Mouse (Mus musculus) T-helper 1 cell (primary cell): ENCODE results near the gene Bhmt.

ENCODE experiments used
- in situ Hi-C: fragments of 300-600 bp; cut with MboI, MseI; formaldehyde crosslinking; loops from one replicate; pipeline ENCODE4 v1.15.1; 2025; ENCODE audit warnings: high pct_unique_total_duplicates

Bhmt gene

GRCm38 (mm10) chr13:93637282-93638245 is at the start of gene Bhmt:
Gene Bhmt (minus strand): TSS chr13:93637961.
- in situ Hi-C loops = no loop called here

- in situ Hi-C loops = no loop called here
Measured at GRCm38 (mm10) chr13:93687321-93687720, 49.6 kb upstream of the Bhmt start.

GRCm38 (mm10) chr13:93685226-93685625 is 47.5 kb upstream of the Bhmt start:
- in situ Hi-C loops = no loop called here

GRCm38 (mm10) chr13:93683336-93683735 is 45.6 kb upstream of the Bhmt start:
- in situ Hi-C loops = no loop called here

- in situ Hi-C loops = no loop called here
Measured at GRCm38 (mm10) chr13:93676864-93677263, 39.1 kb upstream of the Bhmt start.

DNA sequence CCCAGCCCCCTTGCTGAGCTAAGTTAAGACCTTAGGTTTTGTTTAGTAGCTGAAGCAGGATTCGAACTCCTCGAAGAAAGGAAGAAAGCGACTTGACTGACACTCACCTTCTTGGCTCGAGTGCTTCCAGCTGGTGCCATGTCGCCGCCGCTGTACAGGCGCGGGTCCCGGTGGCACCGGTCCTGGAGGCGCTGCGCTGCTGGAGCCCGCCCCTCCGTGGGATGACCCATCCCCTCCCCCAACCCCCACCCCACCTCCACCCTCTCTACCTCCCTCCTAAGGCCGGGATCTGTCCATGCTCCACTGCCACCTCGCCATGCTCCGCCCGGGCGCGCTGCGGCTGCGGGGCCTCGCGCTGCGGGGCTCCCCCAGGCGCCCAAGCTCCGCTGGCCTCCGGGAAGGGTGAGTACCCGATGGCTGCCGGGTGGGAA is 36.4 kb upstream of the Bhmt start, which contains the start of the genes Bhmt2 and Dmgdh:
Gene Bhmt2, minus strand, starts transcription at position 172 of the 431 bp plus-strand sequence.
Gene Dmgdh, plus strand, starts transcription at position 303 of the 431 bp plus-strand sequence.
- in situ Hi-C loops = no loop called here

GRCm38 (mm10) chr13:93673296-93673695 is 35.5 kb upstream of the Bhmt start:
- in situ Hi-C loops = no loop called here

DNA sequence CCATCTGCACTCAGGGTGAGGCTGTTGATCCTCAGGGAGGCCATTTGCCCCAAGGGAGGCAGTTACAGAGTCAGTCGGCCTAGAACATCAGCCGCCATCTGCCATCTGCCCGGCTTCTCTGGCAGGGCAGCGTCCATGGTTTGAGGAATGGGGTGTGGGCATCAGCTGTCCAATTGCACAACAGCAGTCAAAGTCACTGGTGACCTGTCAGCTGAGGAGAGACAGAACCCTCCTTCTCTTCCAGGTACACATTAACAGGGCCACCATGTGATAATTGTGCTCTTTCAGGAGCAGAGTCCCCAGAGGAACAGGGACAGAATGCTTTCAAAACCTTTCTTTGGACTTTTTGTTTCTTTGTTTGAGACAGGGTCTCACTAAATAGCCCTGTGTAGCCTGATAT is 34.6 kb upstream of the Bhmt start:
- in situ Hi-C loops = no loop called here

DNA sequence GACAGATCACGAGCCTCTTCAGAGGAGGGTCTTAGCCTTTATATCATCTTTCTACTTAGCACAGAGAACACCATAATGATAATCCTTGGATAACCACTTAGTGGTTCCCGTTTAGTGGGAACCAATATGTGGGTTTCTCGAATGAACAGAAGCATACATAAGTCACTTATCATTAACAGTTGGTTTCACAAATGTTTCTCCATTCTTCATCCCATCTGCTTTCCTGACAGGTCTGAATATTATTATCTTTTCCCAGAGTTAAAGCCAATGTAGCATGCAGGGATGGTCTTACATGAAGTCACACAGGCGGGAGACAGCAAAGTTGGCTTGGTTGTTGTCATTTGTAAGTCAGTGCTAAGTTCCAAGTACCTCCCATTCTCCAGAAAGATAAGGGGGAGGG is 29.8 kb upstream of the Bhmt start:
- in situ Hi-C loops = no loop called here

DNA sequence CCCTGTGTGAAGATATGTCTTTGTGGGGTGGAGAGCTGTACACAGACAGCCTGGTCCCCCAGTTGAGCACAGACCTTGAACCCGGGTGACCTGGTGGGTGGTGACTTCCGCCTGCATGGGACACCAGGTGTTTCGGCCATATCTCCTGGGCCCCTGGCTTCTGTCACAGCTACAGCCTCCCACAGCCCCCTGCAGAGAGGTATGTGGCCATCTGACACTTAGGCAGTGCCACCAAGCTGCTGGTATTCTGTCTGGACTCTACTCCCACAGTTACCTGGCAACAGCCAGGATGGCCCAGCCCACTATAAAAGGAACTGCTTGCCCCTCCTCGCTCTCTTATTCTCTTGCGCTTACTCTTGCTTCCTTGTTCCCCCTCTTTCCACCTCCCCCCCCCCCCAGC is 20.2 kb upstream of the Bhmt start:
- in situ Hi-C loops = no loop called here

DNA sequence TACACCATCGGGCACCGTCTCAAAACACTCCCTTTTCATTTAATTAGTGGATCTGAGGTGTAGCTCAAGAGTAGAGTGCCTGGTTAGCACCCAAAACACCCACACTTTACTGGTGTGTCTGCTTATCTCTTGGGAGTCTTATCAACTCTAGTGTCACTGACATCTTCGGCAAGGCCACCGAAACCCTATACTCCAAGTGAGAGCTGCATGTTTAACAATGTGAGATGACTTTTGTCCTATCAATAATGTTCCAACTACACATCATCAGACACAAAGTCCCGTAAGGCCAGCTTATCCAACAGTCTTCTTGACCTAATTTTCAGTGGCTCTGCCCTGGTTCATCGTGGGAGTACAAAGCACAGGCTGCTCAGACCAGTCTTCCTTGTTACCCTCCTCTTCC is 15.6 kb upstream of the Bhmt start:
- in situ Hi-C loops = no loop called here

DNA sequence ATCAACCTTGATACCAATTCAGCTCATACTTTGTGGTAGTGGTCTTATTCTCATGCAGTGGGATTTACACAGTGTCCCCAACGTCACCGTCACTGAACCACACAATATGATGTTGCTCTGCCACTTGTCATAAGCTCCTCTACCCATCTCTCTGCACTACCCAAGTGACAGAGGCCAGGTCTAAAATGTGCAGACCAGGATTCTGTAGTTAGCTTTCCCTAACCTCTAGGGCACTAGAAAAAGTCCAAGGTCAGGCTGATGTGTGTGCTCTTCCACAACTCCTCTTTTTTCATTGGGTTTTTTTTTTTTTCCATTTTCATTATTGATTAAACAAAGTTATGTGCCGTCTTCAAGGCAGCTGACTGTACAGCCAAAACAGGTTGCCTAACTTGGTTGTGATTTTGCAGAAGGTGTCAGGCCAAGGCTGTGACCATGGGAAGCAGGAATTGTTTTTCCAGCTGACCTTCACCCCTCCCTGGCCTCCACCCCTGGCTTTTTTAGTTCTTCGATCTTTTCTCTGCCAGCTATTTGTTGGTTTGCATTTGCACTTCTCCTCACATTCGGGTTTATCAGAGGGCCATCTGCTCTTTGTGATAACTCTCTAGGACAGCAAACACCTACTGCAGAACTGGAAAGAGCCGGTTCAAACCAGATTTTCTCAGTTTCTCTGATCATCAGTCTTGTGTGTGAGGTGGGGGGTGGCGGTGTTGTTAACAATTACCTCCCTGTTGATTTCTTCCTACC is 10.8 kb upstream of the Bhmt start:
- in situ Hi-C loops = no loop called here

DNA sequence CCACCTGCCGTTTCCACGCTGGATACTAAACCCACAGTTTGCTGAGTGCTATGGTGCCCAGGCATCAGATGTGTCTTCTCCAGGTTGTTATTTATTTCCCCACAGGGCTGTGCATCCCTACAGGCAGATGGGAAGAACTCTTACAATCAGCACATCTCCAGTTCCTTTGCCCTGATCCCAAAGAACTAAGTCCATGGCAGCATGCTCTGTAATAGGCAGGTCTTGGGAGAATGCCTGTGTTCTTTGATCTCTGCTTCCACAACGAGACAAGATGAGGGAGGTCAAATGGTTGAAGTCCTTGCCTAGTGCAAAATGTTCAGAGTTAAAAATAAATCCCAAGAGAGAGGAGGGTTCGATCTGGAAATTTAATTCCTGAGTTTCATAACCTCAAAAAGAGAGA is 1.9 kb upstream of the Bhmt start:
- in situ Hi-C loops = no loop called here

DNA sequence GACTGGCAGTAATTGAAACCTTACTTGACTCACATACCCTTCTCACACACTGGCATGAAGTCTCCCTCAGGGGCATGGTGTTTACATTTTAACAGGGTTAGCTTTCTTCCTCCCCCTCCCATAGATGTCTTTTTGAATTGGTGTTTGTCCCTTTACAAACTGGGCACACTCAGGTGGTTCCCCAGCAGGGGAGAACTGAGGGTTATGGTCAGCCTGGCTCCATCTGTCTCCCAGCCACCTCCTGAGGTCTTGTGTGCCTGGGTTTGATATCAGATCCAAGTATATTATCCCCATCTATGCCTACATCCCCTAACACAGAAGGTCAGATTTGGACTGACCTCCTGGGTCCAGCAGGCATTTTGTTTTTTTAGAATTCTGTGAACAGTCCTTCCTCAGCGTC is 1.2 kb downstream of the Bhmt start:
- in situ Hi-C loops = no loop called here

DNA sequence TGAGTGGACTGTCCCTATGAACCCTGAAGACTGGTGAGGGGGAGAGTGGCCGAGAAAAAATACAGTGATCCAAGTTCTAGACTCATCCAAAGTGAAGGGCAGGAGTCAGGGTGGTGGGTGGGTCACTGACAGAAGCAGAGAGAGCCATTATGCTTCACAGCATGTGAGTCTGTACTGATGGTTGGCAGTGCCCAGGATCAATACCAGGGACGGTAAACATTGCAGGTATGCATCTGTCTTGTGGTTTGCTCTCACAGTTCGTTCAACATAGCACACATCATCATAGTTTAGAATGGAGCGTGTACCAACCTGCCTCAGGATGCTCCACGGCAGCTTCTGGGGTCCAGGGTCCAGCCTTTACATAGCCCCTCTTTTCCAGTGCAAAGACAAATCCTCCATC is 4.8 kb downstream of the Bhmt start:
- in situ Hi-C loops = no loop called here

DNA sequence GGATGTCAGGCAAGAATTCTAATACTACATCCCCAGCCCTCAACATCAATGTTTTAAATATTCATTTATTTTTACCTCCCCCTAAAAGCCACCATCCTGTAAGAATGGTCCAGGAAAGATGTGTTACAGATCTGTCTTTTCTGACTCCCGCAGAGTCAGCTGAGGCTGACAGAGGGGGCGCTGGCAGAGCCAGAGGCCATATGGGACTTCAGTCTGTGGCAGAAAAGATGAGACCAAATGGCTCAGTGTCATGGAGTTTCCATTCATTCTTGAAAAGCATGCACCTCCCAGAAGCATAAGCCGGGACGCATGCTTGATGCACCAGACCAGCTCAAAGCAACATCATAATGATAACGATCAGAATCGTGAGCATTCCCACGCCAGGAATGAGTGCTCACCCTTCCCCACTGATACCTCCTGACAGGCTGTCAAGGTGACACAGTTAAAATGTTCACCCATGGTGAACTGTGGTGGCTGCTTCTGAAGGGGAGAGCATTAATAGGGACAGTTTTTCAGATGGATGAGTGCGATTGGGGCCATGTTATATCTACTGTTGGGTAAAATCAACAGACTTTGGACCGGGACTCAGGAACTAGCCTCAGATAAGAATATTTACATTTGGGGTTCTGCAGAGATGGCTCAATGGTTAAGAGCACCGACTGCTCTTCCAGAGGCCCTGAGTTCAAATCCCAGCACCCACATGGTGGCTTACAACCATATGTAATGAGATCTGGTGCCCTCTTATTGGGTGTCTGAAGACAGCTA is 6.6 kb downstream of the Bhmt start:
- in situ Hi-C loops = no loop called here

- in situ Hi-C loops = no loop called here
Measured at GRCm38 (mm10) chr13:93628861-93629260, 8.9 kb downstream of the Bhmt start.

- in situ Hi-C loops = no loop called here
Measured at GRCm38 (mm10) chr13:93614361-93614948, 23.3 kb downstream of the Bhmt start.

DNA sequence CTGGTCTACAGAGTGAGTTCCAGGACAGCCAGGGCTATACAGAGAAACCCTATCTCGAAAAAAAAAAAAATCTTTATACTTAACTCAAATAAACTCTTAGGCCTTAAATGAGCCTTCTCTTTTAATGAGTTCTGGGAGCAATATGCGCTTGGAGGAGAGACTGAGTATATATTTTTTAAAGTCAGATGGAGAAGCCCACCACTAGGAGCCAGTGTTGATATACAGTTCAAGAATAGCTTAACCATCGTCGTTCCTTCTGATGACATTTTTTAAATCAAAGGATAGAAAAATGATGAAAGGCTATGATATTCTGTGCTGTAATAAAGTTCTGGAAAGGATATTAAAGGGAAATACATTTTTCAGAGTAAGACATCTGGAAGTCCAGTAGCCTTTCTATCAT is 24.0 kb downstream of the Bhmt start:
- in situ Hi-C loops = no loop called here

DNA sequence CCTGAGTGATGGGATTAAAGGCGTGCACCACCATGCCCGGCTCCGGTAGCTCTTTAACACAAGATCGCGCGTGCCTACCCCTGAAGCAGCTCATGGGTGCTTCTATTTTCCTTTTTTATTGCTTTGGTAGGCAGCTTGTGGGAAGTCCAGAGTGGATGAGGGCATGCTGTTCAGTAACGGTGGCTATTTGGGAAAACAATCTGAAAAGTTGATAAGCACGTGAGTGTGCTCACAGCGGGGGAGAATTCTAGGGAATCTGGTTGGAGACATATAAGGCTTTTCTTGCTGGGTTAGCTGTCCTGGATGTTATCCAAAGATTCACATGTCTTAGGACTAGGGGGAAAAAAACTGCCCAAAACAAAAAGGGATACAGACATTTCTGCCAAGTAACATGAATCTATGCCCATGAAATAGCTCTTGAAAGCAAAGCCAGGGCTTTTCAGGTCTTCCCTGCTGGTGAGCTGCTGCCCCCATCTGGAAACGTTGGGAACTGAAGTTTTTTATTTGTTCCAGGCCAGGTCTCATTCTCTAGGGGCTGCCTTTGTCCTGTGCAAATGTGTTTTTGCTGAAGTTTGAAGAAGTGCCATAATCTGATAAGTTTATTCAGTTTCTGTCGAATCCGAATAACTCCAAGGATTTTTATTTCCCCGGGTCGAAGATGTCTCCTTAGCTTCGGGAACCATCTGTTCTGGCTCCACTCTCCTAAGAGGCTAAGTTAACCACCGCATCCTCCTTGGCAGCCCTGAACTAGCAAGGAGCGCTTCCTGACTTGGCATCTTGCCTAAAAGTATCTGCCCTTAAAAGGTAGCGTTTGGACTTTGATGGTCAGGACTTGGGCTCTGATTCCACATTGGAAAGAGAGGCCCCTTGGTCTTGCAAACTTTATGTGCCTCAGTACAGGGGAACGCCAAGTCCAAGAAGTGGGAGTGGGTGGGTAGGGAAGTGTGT is 24.8 kb downstream of the Bhmt start:
- in situ Hi-C loops = no loop called here
